ENCODE assay signal across 11 mouse cellular contexts in genomic region chr7:46162132-46162727, GRCm38 (mm10). TPM values are rescaled to one million over a fixed set of nuclear protein-coding genes. Genes with fewer than 3 reads are reported as not detected.
DNase-seq lines count a peak whose midpoint lies in the region; ATAC-seq and TF ChIP-seq lines count a peak whose summit lies in the region.
"Had no signal": no experiment of that assay in that cellular context is flagged by ENCODE, and none has a peak within 500 bp of the region (broad histone marks: within the 10 kb centered on the region; RNA-seq: fewer than 3 reads in every experiment).

No protein-coding gene starts in this region.

- ATAC-seq in kidney, embryonic 16.5 days (ENCODE audit: low FRiP score, low TSS enrichment) = no peak
- ATAC-seq: liver, embryonic 12.5 days; midbrain, embryonic 15.5 days had no signal

- no peak overlapping the region for H3K9ac ChIP-seq in heart, adult 2 months (ENCODE audit: low read depth, low read length)
- no peak overlapping the region for H3K9ac ChIP-seq in kidney, embryonic 16.5 days (replicated peaks; ENCODE audit: low read length)
- H3K9ac ChIP-seq: liver, embryonic 12.5 days; midbrain, embryonic 15.5 days had no signal

- H3K27me3 ChIP-seq in heart, adult 2 months (ENCODE audit: control insufficient read depth, insufficient read depth, low read length) = no peaks in the 10 kb centered on the region
- H3K27me3 ChIP-seq in kidney, embryonic 16.5 days (ENCODE audit: insufficient read depth, low read length) = 0 out of 2 replicates have a peak, but pooled peaks cover 5% of the 10 kb centered on the region
- H3K27me3 ChIP-seq: liver, embryonic 12.5 days; midbrain, embryonic 15.5 days had no signal

- TF ChIP-seq CTCF in layer of hippocampus, adult 2 months (conservative IDR thresholded peaks at IDR 0.05) = no peak
- no peak for TF ChIP-seq CTCF in heart, adult 2 months (IDR thresholded peaks at IDR 0.05)
- no peak for TF ChIP-seq CTCF in lung, adult 2 months (IDR thresholded peaks at IDR 0.05; ENCODE audit: insufficient read depth, low read length)

- intact Hi-C loops in heart, adult 2 months (cut with DNase I) = loop anchor here (1.0 to 5.0 kb wide), 2 partner anchors 45 to 65 kb away; no protein-coding TSS in a partner anchor

- no peak overlapping the region for H3K4me3 ChIP-seq in layer of hippocampus, adult 2 months
- no peak overlapping the region for H3K4me3 ChIP-seq in heart, adult 2 months
- no peak overlapping the region for H3K4me3 ChIP-seq in lung, adult 2 months (replicated peaks; ENCODE audit: extremely low read depth, low read depth, low read length)
- no peak overlapping the region for H3K4me3 ChIP-seq in kidney, embryonic 16.5 days (ENCODE audit: low read length)
- H3K4me3 ChIP-seq: liver, embryonic 12.5 days; midbrain, embryonic 15.5 days had no signal

- peak overlapping the region; percentile 90 for H3K27ac ChIP-seq in layer of hippocampus, adult 2 months
- peak overlapping the region; percentile 80 for H3K27ac ChIP-seq in heart, adult 2 months
- no peak overlapping the region for H3K27ac ChIP-seq in kidney, embryonic 16.5 days (ENCODE audit: low read length)
- H3K27ac ChIP-seq: liver, embryonic 12.5 days; midbrain, embryonic 15.5 days had no signal

- no peaks in the 10 kb centered on the region for H3K9me3 ChIP-seq in kidney, embryonic 16.5 days (ENCODE audit: low read length)
- H3K9me3 ChIP-seq: liver, embryonic 12.5 days; midbrain, embryonic 15.5 days had no signal

- no peak overlapping the region for H3K4me2 ChIP-seq in kidney, embryonic 16.5 days (replicated peaks; ENCODE audit: low read depth, low read length)
- H3K4me2 ChIP-seq: liver, embryonic 12.5 days; midbrain, embryonic 15.5 days had no signal

- no peak for TF ChIP-seq POLR2A in heart, adult 2 months (IDR thresholded peaks at IDR 0.05; ENCODE audit: insufficient read depth, low read depth, low read length)
- no peak for TF ChIP-seq POLR2A in lung, adult 2 months (IDR thresholded peaks at IDR 0.05; ENCODE audit: borderline replicate concordance, extremely low read depth, low read depth, low read length)

- H3K4me1 ChIP-seq in heart, adult 2 months (ENCODE audit: control insufficient read depth, insufficient read depth, low read length) = peaks cover 1% of the 10 kb centered on the region; the same call in 1 of the 2 replicates
- H3K4me1 ChIP-seq in lung, adult 2 months (ENCODE audit: control insufficient read depth, insufficient read depth, low read length) = no peaks in the 10 kb centered on the region
- no peaks in the 10 kb centered on the region for H3K4me1 ChIP-seq in kidney, embryonic 16.5 days (ENCODE audit: insufficient read depth, low read length)
- H3K4me1 ChIP-seq: liver, embryonic 12.5 days had no signal

- H3K79me2 ChIP-seq in heart, adult 2 months (replicated peaks; ENCODE audit: control insufficient read depth, insufficient read depth, low read length) = no peaks in the 10 kb centered on the region

- DNase-seq in layer of hippocampus, adult 2 months (ENCODE audit: low spot score in 2 of 2) = peak in 1 of 2 experiments; percentile 45
- no peak for DNase-seq in layer of hippocampus, adult 9-11 months
- DNase-seq in cerebellum, adult 8-10 months = peak; percentile 93
- DNase-seq in heart, adult 2 months = peak; percentile 60 to 83
- DNase-seq in layer of hippocampus, postnatal 36 days = peak; percentile 53
- DNase-seq in lung, adult 2 months = no peak
- no peak for DNase-seq in MN1 (ENCODE audit: low spot score)

- TF ChIP-seq EP300 in heart, adult 2 months (IDR thresholded peaks at IDR 0.05; ENCODE audit: insufficient read depth, low read depth, low read length) = peak; percentile 68; the same call in 1 of the 2 replicates

- 51% methylated on average over 11 of the region's 11 CpGs for WGBS in heart, adult 2 months
- 66% methylated on average over 11 of the region's 11 CpGs for WGBS in lung, adult 2 months
- 82% methylated on average over 11 of the region's 11 CpGs for WGBS in kidney, embryonic 16.5 days

- no peaks in the 10 kb centered on the region for H3K36me3 ChIP-seq in heart, adult 2 months (ENCODE audit: control insufficient read depth, insufficient read depth, low read length)
- no peaks in the 10 kb centered on the region for H3K36me3 ChIP-seq in kidney, embryonic 16.5 days (ENCODE audit: insufficient read depth, low read length)
- H3K36me3 ChIP-seq: liver, embryonic 12.5 days; midbrain, embryonic 15.5 days had no signal

RNA-seq across cellular contexts. Expression of gene Abcc8, which starts 17.6 kb away (rescaled TPM):
- 10 to 100 TPM; 52.2 to 63.1 TPM for total RNA-seq in layer of hippocampus, adult 2 months (2021)
- total RNA-seq in heart, adult 2 months (2021) = 10 to 100 TPM; 42.5 to 44.1 TPM
- 40.1 and 47.6 TPM in 2 replicates for polyA plus RNA-seq in heart, adult 2 months (2012; rRNA removed)
- 10 to 100 TPM; 50.7 to 59.2 TPM for total RNA-seq in layer of hippocampus, postnatal 36 days (2021)
- 1.2 and 2.0 TPM in 2 replicates for polyA plus RNA-seq in lung, adult 2 months (2012; rRNA removed)
- polyA plus RNA-seq in kidney, embryonic 16.5 days (2015; fragmentation: Nextera tagmentation; extraction: Ambion mirVana) = 2.6 and 3.5 TPM in 2 replicates
- total RNA-seq: granulocyte monocyte progenitor cell, adult 5-6 weeks had no signal

Comparison
In these comparisons a context has a peak if more than half of its experiments do, and no peak if none do; other contexts are left out.
1. DNase-seq: peak in cerebellum, adult 8-10 months (single experiment), heart, adult 2 months (2 of 2) and layer of hippocampus, postnatal 36 days (2 of 2); none in layer of hippocampus, adult 9-11 months (single experiment), lung, adult 2 months (single experiment) and MN1 (single experiment).